16 mouse cellular contexts compared by ENCODE assay signal in genomic region chr6:12827745-12828144, GRCm38 (mm10).
"Had no signal": no experiment of that assay in that cellular context is flagged by ENCODE, and none has a peak within 500 bp of the region (broad histone marks: within the 10 kb centered on the region; RNA-seq: fewer than 3 reads in every experiment).

No protein-coding gene starts in this region.

- DNase-seq: kidney, adult 11 months; kidney, adult 8-10 months; kidney, postnatal 10 days; kidney, postnatal 36 days; left cerebral cortex, postnatal 4 days; liver, postnatal 0 days; lung, embryonic 14.5 days; lung, postnatal 36 days; thymus, adult 18-20 months; thymus, postnatal 36 days had no signal

- H3K4me3 ChIP-seq: kidney, embryonic 15.5 days; limb, embryonic 12.5 days; limb, embryonic 15.5 days had no signal

- H3K9me3 ChIP-seq: kidney, embryonic 15.5 days; limb, embryonic 12.5 days; limb, embryonic 15.5 days had no signal

- H3K36me3 ChIP-seq: kidney, embryonic 15.5 days; limb, embryonic 12.5 days; limb, embryonic 15.5 days had no signal

- ATAC-seq: liver, postnatal 0 days; lung, postnatal 0 days had no signal

- H3K9ac ChIP-seq: kidney, embryonic 15.5 days; limb, embryonic 12.5 days; limb, embryonic 15.5 days; liver, embryonic 14.5 days; liver, postnatal 0 days; lung, embryonic 14.5 days had no signal

- H3K4me1 ChIP-seq: kidney, embryonic 15.5 days; limb, embryonic 15.5 days had no signal

- H3K4me2 ChIP-seq: kidney, embryonic 15.5 days; limb, embryonic 12.5 days; limb, embryonic 15.5 days; liver, embryonic 11.5 days; lung, embryonic 14.5 days had no signal

- H3K27ac ChIP-seq: kidney, embryonic 15.5 days; limb, embryonic 12.5 days; limb, embryonic 15.5 days; liver, embryonic 14.5 days had no signal

- H3K27me3 ChIP-seq: kidney, embryonic 15.5 days; limb, embryonic 12.5 days; limb, embryonic 15.5 days had no signal
